Mouse (Mus musculus) left cerebral cortex, postnatal 36 days (tissue): ENCODE measurements around the gene Rrp36. TPM values are rescaled to one million over a fixed set of nuclear protein-coding genes. Genes with fewer than 3 reads are reported as not detected.

Experiments used
- DNase-seq, 2 experiments: peaks; one replicate each; pipeline ENCODE4 v3.0.0; 2021 to 2022; ENCODE audit warnings: low spot score in 2 of 2, mixed read lengths in 1 of 2
- intact Hi-C: fragments of 180-260 bp; cut with DNase I; formaldehyde crosslinking; loops from one replicate; pipeline ENCODE4 v1.15.1; 2025
- total RNA-seq, 2 experiments: library from RNA; stranded (reverse); gene quantifications; 2 replicates each; pipeline ENCODE4 v1.2.3; 2021

Gene Rrp36
- total RNA-seq, 2 experiments from 2014 or later: 14.9 to 16.5 TPM

DNA sequence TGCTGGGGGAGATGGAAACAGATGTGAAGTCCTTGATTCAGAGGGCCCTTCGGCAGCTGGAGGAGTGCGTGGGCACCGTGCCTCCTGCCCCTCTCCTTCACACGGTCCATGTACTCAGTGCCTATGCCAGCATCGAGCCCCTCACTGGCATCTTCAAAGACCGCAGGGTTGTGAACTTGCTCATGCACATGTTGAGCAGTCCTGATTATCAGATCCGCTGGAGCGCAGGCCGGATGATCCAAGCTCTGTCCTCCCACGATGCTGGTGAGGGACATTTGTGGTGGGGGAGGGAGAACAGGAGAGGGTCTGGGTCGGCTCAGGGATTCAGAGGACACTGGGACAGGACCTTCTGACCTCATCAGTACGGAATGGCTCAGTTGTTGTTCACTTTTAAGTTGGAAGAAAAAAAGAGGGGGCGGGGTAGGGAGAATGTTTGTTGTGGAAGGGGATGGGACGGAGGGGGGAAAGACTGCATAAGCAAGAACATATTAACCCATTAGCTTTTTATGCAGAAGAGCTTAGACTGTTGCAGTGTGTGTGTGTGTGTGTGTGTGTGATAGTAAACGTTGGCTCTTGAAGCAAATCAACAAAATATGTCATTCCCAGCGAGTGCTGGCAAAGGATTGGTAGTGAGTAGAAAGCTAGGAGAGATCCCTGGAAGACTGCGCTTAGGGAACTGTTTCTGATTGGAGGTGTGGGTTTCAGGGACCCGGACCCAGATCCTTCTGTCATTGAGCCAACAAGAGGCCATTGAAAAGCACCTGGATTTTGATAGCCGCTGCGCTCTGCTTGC is 22.2 kb downstream of the Rrp36 start:
- DNase-seq: no peak
- intact Hi-C loops: no loop called here

DNA sequence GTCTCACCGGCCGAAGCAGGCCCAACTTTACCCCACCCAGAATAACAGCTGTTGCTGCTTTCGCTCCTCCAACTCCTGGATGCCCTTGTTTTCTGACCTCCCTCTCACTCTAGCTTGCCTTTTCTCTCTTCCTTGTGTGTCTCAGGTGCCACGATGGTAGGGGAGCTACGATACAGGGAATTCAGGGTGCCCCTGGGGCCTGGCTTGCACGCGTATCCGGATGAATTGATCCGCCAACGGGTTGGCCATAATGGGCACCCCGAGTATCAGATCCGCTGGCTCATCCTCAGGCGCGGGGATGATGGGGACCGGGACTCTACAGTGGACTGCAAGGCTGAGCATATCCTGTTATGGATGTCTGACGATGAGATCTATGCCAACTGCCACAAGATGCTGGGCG is 22.9 kb downstream of the Rrp36 start:
- intact Hi-C loops: no loop called here
- no peak for DNase-seq

DNA sequence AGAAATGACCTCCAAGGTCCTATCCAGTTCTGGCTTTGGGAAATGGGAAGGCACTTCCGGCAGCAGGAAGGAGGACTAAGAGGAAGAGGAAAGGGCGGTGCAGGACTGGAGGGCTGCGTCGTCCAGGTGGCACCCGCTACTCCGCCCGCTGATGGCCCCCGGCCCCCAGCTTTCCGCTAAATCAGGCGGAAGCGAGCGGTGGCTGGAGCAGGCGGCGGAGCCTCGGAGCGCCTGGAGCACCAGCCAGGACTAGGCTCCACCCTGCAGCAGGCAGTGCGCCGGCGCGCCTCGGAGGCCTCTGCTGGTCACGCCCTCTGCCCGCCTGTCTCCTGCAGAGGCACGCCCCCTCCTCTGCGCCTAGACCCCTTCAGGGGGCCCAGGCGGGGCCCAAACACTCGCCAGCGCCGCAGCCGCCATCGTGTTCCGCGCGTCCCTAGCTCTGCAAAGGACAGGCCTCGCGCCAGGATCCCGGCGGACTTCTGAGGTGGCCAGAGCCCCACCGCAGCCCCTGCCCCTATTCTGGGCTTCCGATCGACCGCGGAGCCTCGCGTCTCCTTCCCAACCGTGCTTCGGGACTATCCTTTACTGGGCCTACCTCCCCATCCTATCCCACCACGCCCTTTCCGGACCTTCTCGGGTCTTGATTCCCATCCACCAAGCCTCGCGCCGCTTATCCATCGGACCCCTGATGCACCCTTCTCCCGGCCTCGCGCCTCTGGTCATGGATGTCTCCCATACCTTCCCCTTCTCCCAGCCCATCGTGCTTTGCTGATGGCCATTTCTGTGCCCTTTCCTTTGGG is 23.7 kb downstream of the Rrp36 start, which contains the start of gene Cul7:
Gene Cul7, plus strand, starts transcription at position 106 of the 800 bp plus-strand sequence.
- DNase-seq: peak; percentile 91 to 92
- intact Hi-C loops: no loop called here

DNA sequence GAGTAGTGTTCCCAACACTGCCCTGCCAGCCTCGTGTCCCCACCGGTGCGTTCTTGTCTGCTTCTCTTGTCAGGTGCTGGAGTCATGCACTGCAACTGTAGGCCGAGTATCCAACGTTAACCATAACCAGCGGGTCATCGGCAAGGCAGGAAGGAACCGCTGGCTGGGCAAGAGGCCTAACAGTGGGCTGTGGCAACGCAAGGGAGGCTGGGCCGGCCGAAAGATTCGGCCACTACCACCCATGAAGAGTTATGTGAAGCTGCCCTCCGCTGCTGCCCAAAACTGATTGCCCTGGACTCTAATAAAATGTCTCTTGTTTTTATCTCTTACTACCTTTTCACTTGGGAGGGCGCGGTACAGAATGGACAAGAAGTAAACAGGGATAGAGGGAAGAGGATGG is 24.3 kb downstream of the Rrp36 start:
- no peak for DNase-seq
- intact Hi-C loops: no loop called here

DNA sequence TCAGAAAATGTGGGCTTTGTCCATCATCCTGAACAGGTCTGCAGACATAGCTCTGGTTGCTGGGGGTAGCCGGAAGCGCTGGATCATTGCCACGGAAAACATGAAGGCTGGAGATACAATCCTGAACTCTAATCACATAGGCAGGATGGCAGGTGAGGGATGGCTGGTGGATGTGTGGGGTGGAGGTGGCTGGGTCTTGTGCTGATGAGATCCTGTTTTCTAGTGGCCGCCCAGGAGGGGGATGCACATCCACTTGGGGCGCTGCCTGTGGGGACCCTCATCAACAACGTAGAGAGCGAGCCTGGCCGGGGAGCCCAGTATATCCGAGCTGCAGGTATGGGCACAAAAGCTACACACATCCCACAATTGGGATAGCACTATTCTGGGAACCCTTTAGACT is 25.7 kb downstream of the Rrp36 start:
- intact Hi-C loops: no loop called here
- DNase-seq: no peak

DNA sequence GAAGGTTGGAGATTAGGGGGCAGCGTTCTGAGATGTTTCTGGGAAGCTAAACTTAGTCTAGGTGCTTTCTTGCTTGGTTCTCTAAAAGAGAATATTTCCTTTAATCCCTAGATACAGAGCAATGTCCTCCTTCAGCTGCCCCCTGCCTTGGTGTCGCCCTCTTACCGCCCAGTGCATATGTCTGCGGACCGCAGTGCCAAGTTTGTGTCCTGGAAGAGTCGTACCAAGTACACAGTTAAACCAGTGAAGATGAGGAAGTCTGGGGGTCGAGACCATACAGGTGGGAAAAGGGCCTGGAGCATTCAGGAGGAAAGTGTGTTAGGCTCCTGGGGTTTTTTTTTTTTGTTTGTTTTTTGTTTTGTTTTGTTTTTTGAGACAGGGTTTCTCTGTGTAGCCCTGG is 26.9 kb downstream of the Rrp36 start:
- intact Hi-C loops: loop anchor here (2.0 kb wide), 1 partner anchor 34 kb away; the partner anchor contains the start of gene Klhdc3

DNA sequence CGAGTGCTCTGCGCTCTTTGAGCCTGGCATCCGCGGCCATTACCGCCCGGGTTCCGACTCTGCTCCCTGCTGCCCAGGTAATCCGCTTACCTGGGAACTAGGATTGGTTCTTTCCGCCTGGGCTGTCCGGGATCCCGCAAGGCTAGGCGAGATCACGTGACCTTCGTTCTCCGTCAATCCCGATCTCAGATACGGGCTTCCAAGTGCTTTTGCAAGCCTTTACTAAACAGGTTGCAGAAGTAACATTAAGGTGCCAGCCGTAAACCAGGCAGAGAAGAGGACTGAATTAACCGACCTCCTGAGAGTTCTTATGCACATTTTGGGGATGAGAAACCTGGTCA is 27.9 kb downstream of the Rrp36 start:
- DNase-seq: no peak
- intact Hi-C loops: loop anchor here (2.0 kb wide), 1 partner anchor 35 kb away; the partner anchor contains the start of gene Klhdc3

More for the DNA sequence above, 26.9 kb downstream of the Rrp36 start:
- no peak for DNase-seq

DNA sequence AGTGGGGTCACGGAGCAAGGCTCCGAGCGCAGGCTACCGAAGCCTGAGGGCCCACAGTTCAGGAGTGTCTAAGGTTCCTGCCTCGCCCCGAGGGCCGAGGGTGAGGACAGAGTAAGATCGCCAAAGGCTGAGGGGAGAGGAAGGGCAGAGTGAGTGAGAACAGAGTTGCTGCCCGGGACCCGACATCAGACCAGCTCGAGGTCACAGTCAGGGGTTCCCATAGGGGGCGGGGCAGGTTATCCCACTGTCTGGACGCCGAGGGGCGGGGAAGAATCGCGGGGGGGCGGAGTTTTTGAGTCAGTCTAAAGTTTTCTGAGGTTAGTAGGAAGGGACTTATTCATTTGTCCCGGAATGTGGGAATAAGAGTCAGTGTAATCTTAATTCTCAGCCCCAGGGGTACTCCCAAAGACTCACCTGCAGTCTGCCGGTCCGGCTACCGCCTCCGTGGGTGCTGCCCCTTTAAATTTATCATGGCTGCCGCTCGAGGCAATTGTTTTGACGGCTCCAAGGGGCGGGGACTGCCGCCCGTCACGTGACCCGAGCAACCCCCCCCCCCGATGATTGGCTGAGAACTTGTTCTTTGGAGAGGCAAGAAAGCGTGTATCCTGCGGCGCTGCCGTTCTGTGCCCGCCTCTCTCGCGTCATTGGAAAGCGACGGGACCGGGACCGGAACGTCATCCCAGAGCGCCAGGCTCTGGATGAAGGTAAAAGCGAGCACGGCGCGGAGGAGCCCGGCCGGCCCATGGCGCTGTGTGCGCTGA is 28.4 kb downstream of the Rrp36 start, which contains the start of the genes Klc4 and Mrpl2:
Gene Klc4, minus strand, starts transcription at position 462 of the 761 bp plus-strand sequence.
Gene Mrpl2, plus strand, starts transcription at position 669 of the 761 bp plus-strand sequence.
- intact Hi-C loops: loop anchor here (2.0 kb wide), 1 partner anchor 35 kb away; the partner anchor contains the start of gene Klhdc3
- DNase-seq: peak; percentile 99

DNA sequence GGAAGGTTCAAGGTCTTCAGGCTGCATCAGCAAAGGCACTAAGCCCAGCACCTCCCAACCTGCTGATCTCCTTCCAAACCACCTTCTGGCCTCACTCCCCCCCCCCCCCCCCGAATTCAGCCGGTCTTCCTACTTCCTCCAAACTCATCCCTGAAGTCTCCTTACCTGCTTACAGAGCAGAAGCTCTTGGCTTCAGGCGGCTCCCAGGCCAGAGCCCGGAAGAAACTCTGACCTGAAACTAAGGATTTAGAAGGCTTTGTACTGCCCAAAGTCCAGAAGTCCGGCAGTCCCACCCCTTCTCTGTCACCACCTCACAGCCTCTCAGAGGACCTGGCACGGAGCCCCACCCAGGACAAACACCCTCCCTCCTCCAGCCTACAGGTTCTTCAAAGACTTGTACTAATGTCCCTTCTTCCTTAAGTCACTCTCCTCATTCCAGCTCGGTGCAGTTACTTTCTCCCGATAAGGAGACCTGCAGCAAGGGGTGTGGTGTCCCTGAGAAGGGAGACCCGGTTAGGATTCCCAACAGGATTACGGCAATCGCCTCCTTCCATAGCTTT is 29.2 kb downstream of the Rrp36 start:
- DNase-seq: no peak
- intact Hi-C loops: no loop called here

DNA sequence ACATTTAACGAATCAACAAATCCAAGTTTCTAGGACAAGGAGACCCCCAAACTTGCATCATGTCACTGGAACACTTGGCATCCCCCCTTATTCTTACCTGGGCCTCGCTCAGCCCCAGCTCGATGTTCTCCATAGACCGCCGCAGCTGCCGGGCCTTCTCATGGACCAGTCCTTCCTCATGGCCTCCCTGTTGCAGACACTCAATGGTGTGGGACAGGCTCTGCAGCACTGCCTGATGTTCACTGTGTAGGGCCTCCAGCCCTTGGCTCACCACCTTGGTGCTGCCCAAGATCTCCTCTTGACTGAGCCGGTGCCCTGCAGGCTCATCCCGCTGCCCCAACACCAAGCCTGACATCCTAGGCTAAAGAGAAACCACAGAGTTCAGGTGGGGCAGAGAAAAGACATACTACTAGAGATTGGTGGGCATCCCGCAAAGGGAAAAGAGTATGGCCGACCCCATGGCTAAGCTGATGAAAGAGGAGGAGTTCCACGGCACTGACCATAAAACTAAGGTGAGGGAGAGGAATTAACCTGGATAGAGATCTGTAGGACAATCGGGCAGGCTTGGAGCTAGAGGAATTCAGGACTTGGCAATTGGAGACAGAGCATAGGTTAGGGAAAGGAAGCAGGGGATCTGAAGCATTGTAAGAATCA is 29.9 kb downstream of the Rrp36 start:
- intact Hi-C loops: no loop called here
- DNase-seq: no peak

DNA sequence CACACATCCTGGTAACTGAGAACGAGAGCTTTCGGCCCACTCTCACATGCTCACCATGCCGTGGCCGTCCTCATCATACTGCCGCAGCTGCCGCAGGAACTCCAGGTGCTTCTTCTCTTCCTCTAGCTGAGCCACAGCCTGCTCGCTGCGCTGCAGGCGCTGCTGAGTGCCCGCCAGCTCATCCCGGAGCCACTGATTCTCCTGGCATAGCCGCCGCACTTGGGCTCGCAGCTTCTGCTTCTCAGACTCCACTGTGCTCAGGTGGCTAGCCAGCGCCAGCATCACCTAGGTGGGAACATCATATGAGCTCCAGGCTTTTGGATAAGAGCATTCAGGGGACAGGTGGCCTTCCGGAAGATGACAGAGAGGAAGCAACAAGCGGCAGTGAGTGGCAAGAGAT is 32.1 kb downstream of the Rrp36 start:
- no peak for DNase-seq
- intact Hi-C loops: no loop called here

DNA sequence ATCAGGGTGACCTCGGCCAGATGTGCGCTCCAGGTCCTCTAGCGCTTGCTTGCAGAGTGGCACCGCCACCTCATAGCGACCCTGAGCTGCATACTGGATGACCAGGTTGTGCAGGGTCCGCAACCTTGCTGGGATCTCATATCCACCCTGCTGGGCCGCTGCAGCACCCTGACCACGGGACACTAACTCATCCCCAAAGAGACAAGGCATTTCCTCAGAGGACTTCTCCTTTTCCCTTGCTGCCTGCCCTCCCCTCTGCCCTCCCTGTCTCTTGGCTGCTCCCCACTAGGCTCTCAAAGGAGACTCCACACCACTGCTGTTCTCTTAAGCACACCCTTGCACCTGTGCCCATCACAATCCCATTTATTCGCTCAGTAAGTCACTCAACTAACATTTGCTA is 34.2 kb downstream of the Rrp36 start:
- intact Hi-C loops: loop anchor here (5.0 kb wide), 1 partner anchor 88 kb away; no protein-coding TSS in a partner anchor
- no peak for DNase-seq

DNA sequence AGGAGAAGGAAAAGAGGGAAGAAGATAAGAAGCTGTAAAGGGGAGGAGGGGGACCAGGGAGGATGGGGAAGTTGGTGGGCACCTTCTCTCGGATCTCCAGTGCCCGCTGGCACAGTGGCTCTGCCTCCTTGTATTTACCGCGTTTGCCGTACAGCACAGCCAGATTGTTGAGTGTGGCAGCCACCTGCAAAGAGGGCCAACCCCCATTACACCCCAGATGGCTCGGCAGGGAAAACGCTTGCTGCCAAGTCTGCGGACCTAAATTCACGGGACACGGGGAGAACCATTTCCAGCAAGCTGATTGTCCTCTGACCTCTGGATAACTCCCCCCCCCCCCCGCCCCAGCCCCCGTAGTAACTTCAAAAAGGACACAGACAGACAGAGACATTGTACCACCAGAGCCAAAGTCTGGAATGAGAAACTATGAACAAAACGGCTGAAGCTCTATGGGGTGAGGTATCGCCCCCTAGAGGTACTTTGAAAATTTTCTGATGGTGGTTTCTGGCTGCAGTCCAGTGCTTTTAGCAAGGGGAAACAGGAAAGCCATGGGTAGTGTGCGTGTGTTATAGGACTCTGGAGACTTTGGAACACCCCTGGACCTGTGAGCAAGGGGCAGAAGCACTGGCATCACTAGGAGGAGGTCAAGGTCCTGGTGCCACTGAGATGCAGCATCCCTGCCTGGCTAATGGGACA is 37.2 kb downstream of the Rrp36 start:
- DNase-seq: peak; percentile 55 to 62
- intact Hi-C loops: loop anchor here (5.0 kb wide), 1 partner anchor 85 kb away; no protein-coding TSS in a partner anchor

DNA sequence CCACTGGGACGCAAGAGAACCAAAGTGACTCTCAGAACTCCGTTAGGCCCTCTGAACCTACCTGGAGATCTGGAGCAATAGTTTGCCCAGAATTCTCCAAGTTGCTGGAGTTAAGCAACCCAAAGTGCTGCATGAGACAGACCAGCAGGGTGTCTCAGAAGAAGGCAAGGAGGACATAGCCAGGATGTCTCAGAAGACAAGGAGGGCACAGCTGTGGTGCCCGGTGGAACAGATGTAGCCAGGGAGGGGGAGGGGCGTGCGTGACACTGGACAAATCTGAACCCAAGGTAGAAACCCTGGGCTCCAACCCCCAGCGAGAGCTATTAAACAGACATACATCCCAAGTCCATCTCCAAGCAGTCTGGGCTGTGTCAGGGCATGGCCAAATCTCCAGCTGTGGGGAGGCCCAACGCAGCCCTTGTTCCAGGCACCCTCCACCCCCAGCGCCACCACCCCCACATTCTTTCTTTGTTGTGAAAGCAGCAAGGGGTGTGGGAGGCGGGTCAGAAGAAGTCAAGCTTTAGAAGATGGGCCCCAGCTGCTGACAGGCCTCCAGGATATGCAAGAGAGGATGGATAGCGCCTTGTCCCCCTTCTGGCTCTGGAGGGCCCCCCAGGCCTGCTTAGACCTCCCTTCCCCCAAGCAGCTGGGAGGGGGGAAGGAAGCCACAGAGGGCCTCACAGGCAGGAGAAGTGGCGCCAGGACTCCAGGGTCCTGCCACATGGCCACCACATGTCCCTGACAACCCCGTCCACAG is 44.3 kb downstream of the Rrp36 start:
- intact Hi-C loops: no loop called here
- no peak for DNase-seq

DNA sequence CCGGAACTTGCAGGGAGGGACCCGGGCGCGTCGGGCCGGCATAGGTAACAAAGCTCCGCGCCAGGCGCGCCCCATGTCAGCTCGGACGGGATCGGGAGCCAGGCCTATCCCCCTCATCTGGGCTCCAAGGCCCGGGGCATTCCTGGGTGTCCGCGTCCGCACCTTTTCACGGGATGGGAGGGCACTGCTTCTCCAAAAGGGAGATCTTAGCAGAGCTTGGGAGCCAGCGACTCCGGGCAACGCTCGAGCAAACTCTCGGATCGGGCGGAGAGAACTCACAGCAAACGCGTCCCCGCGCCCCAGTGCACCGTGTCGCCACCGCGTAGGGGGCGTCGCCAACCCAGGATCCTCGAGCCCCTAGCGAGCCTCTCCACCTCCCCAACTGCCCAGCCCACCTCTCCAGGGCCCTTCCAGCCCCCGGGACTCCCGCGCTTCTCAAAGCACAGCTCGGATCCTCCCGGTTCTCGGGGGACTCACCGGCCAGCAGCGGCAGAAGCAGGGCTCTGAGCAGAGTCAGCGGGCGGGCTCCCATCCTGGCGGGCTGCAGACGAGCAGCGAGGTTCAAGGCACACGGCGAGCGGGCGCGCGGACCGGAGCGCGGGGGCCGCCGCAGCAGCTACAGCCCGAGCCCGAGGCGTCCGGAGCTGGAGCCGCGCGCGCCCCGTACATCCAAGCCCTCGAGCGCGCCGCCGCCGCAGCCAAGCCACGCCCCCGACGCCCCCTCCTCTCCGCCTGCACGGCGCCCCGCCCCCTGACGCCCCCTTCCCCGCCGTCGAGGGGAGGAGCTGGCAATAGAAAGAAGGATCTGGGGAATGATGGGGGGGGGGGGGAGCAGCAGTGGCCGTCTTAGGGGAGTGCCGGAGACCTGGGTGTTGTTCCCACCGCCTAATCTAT is 45.1 kb downstream of the Rrp36 start, which contains the start of gene Ptk7:
Gene Ptk7, minus strand, starts transcription at position 714 of the 894 bp plus-strand sequence.
- intact Hi-C loops: no loop called here
- DNase-seq: peak; percentile 61 to 71

DNA sequence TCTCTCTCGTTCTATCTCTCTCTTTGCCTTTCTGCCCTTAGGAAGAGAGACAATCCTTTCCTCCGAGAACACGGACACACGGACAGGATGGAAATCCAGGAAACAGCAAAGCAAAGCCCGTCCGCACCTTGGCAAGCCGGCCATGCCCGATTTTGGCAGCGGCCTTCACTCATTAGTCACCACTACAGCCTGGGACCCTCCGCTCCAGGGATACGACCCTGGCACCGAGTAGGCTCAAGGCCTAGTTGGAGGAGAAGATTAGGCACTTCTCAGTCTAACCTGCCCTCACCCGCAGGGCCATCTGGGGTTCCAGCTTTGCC is 45.7 kb downstream of the Rrp36 start:
- intact Hi-C loops: no loop called here
- no peak for DNase-seq

DNA sequence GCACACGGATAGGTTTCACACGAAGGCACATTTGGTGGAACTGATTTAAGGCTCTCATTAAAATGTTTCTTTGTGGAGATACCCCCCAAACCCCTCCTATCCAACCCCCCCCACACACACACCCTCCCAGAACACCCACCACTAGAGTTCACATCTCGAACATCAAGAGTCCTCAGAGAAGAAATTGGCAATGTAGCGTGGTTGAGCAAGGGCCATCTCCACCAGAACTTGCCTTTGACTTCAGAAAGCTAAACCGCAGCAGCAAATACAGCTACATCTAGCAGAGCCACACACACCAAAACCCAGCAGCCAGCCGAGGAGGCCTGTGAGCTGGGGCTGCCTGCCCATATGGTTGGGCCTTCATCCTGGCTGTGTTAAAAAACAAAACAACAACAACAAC is 46.7 kb downstream of the Rrp36 start:
- intact Hi-C loops: no loop called here
- DNase-seq: no peak
